Mouse (Mus musculus) liver, embryonic 14.5 days (tissue): ENCODE measurements at regions not wholly inside any gene's neighbourhood (a gene's known extent, or its start where the extent isn't known, plus 50 kb on each side); places are given as distances from the start of the nearest gene placed in this dataset.

Experiments
- ATAC-seq: fragments of 200-750 bp; cut with Nextera tagmentation; 2 replicates; pipeline ENCODE4 v1.8.0; 2017; ENCODE audit warnings: moderate number of reproducible peaks, mild to moderate bottlenecking, moderate library complexity; ENCODE audit not compliant: insufficient read depth
- DNase-seq, 3 experiments: peaks; one replicate each; pipeline ENCODE4 v3.0.0-alpha.2; 2012 to 2013; ENCODE audit warnings: low read depth in 3 of 3, low spot score in 3 of 3
- H3K27ac ChIP-seq: fragments of 300-500 bp; sonication (generic); 2 replicates; pipeline ENCODE4 v1.5.1; 2014; ENCODE audit warnings: moderate library complexity, mild to moderate bottlenecking, control low read depth, inconsistent platforms
- H3K27me3 ChIP-seq: fragments of 300-500 bp; sonication (generic); 2 replicates; pipeline ENCODE4 v1.6.1; 2014; ENCODE audit warnings: mild to moderate bottlenecking, low read length, moderate library complexity; ENCODE audit not compliant: control insufficient read depth, insufficient read depth
- H3K36me3 ChIP-seq: fragments of 300-500 bp; sonication (generic); replicated peaks from 2 replicates; pipeline ENCODE4 v1.6.1; 2014; ENCODE audit warnings: low read depth; ENCODE audit not compliant: control insufficient read depth, insufficient read depth
- H3K4me1 ChIP-seq, 2 experiments: fragments of 200-500 bp in 1 of 2; fragments of 300-500 bp in 1 of 2; sonication (generic) in 1 of 2; replicated peaks; 2 replicates each; pipeline ENCODE4 v1.6.1; 2012 to 2014; ENCODE audit warnings: antibody characterized with exemption in 1 of 2, inconsistent platforms in 1 of 2, low read length in 1 of 2; ENCODE audit not compliant: control insufficient read depth in 2 of 2, insufficient read depth in 2 of 2
- H3K4me2 ChIP-seq: fragments of 300-500 bp; sonication (generic); 2 replicates; pipeline ENCODE4 v1.6.1; 2014; ENCODE audit warnings: low read depth, mild to moderate bottlenecking, control low read depth, moderate library complexity
- H3K4me3 ChIP-seq, 2 experiments: fragments of 200-500 bp in 1 of 2; fragments of 300-500 bp in 1 of 2; sonication (generic) in 1 of 2; 2 replicates each; pipeline ENCODE4 v1.5.1; 2012 to 2014; ENCODE audit warnings: low read depth in 2 of 2, low read length in 2 of 2, mild to moderate bottlenecking in 2 of 2, control low read depth in 1 of 2, inconsistent platforms in 1 of 2, moderate library complexity in 1 of 2; ENCODE audit not compliant: insufficient read depth in 1 of 2
- H3K9ac ChIP-seq: fragments of 300-500 bp; sonication (generic); replicated peaks from 2 replicates; pipeline ENCODE4 v1.6.1; 2014; ENCODE audit warnings: mild to moderate bottlenecking, control low read depth, moderate library complexity
- H3K9me3 ChIP-seq: fragments of 300-500 bp; sonication (generic); 2 replicates; pipeline ENCODE4 v1.6.1; 2016; ENCODE audit warnings: low read length, mixed read lengths; ENCODE audit not compliant: control insufficient read depth
- CTCF ChIP-seq: IDR thresholded peaks from 2 replicates; pipeline ENCODE4 v1.5.1; 2016; ENCODE audit warnings: antibody characterized with exemption, low read depth, control low read depth
- EP300 ChIP-seq: IDR thresholded peaks from 2 replicates; pipeline ENCODE4 v1.6.1; 2016; ENCODE audit warnings: antibody characterized with exemption, low read depth
- WGBS: fragments of 180-500 bp; shearing (Covaris S2); extraction: QIAGEN DNeasy Blood & Tissue Kit; methylation state at CpG from one replicate; pipeline ENCODE4 v1.1.7; 2014; ENCODE audit not compliant: insufficient replicate concordance; 5-methylcytosine and 5-hydroxymethylcytosine counted together

- H3K4me3 ChIP-seq = no peak overlapping the region
- DNase-seq (no peak), ATAC-seq (no peak)
- H3K4me1 ChIP-seq = no peaks in the 10 kb centered on the region
- no peak overlapping the region for H3K4me2 ChIP-seq
- H3K9me3 ChIP-seq = no peaks in the 10 kb centered on the region
- 64% methylated on average over 8 of the region's 8 CpGs for WGBS
- no peak overlapping the region for H3K27ac ChIP-seq
- H3K9ac ChIP-seq = no peak overlapping the region
- H3K36me3 ChIP-seq = no peaks in the 10 kb centered on the region
- no peak for TF ChIP-seq EP300
- TF ChIP-seq CTCF = no peak
- no peaks in the 10 kb centered on the region for H3K27me3 ChIP-seq
Measured at GRCm38 (mm10) chr2:17844662-17845446, 113.6 kb upstream of the Nebl start.

- Histone ChIP-seq H3K4me1 (no peaks in the 10 kb centered on the region), H3K36me3 (no peaks in the 10 kb centered on the region), H3K9me3 (no peaks in the 10 kb centered on the region), H3K9ac (no peak overlapping the region), H3K27ac (no peak overlapping the region), H3K4me2 (no peak overlapping the region), H3K4me3 (no peak overlapping the region), H3K27me3 (no peaks in the 10 kb centered on the region)
- TF ChIP-seq EP300 (no peak), CTCF (peak; percentile 36; the same call in 1 of the 2 replicates)
- 28% methylated on average over 3 of the region's 3 CpGs for WGBS
- no peak for ATAC-seq
- no peak for DNase-seq
Measured at GRCm38 (mm10) chr2:17841963-17842362, 110.7 kb upstream of the Nebl start.

GRCm38 (mm10) chr2:17841546-17841945, 110.3 kb upstream of the Nebl start:
- H3K4me3 ChIP-seq = no peak overlapping the region
- 52% methylated on average over 2 of the region's 2 CpGs for WGBS

GRCm38 (mm10) chr2:17840941-17841498, 109.8 kb upstream of the Nebl start:
- Histone ChIP-seq H3K9ac (no peak overlapping the region), H3K9me3 (no peaks in the 10 kb centered on the region), H3K27me3 (no peaks in the 10 kb centered on the region), H3K36me3 (no peaks in the 10 kb centered on the region), H3K4me2 (no peak overlapping the region), H3K4me1 (no peaks in the 10 kb centered on the region), H3K4me3 (no peak overlapping the region), H3K27ac (no peak overlapping the region)
- 67% methylated on average over 4 of the region's 4 CpGs for WGBS
- no peak for TF ChIP-seq CTCF
- no peak for TF ChIP-seq EP300
- no peak for ATAC-seq
- no peak for DNase-seq

More at GRCm38 (mm10) chr2:17841546-17841945, 110.3 kb upstream of the Nebl start:
- H3K27ac ChIP-seq = no peak overlapping the region
- H3K9ac ChIP-seq = no peak overlapping the region
- H3K9me3 ChIP-seq = no peaks in the 10 kb centered on the region
- no peak overlapping the region for H3K4me2 ChIP-seq
- no peak for DNase-seq
- H3K4me1 ChIP-seq = no peaks in the 10 kb centered on the region
- no peaks in the 10 kb centered on the region for H3K27me3 ChIP-seq
- ATAC-seq = no peak
- TF ChIP-seq CTCF (no peak), EP300 (no peak)
- no peaks in the 10 kb centered on the region for H3K36me3 ChIP-seq

GRCm38 (mm10) chr2:17839649-17840048, 108.4 kb upstream of the Nebl start:
- no peak overlapping the region for H3K27ac ChIP-seq
- no peak overlapping the region for H3K4me3 ChIP-seq
- DNase-seq (no peak), ATAC-seq (no peak)
- H3K9me3 ChIP-seq = no peaks in the 10 kb centered on the region
- no peaks in the 10 kb centered on the region for H3K27me3 ChIP-seq
- H3K4me1 ChIP-seq = no peaks in the 10 kb centered on the region
- no peak overlapping the region for H3K9ac ChIP-seq
- 50% methylated on average over 4 of the region's 4 CpGs for WGBS
- H3K4me2 ChIP-seq = no peak overlapping the region
- no peaks in the 10 kb centered on the region for H3K36me3 ChIP-seq
- no peak for TF ChIP-seq EP300
- no peak for TF ChIP-seq CTCF
